Mouse (Mus musculus) adipocyte (in vitro differentiated cells): Measurements from ENCODE around the gene Scd4.
"Not testable (repeated sequence)": the region's sequence is repeated elsewhere in the genome, so short reads cannot be mapped to it uniquely, and the experiment has no call there.

Experiments used
- DNase-seq: peaks from one replicate; pipeline ENCODE4 v3.0.0-alpha.2; 2016; ENCODE audit warnings: low spot score

The Scd4 gene

GRCm38 (mm10) chr19:44316752-44317315 is 16.1 kb upstream of the Scd4 start:
- no peak for DNase-seq

GRCm38 (mm10) chr19:44317391-44317790 is 15.5 kb upstream of the Scd4 start:
- no peak for DNase-seq

DNA sequence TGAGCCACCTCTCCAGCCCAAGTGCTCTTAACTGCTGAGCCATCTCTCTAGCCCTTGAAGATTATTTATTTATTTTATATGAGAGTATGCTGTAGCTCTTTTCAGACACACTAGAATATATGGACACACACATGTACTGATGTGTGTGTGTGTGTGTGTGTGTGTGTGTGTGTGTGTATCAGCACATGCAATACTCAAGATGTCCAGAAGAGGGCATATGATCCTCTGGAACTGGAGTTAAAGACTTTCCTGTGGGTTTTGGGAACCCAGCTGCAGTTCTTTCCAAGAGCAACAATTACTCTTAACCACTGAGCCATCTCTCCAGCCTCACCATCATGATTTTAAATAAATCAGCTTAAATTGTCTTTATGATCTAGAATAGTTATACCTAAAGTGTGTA is 14.3 kb upstream of the Scd4 start:
- no peak for DNase-seq

DNA sequence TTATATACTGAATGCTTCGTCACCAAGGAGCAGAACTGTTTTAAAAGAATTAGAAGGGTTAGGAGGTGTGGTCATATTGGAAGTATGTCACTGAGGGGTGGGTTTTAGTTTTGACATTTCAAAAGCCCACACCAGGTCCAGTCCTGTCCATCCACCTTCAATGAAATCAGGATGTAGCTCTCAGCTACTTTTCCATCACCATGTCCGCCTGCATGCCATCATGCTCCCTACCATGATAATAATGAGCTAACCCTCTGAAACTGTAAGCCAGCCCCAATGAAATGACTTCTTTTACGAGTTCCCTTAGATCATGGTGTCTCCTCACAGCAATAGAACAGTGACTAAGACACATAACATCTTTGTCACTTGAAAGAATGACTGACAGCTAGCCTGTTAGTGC is 12.6 kb upstream of the Scd4 start:
- no peak for DNase-seq

- DNase-seq, result no peak
Measured at GRCm38 (mm10) chr19:44321201-44321600, 11.7 kb upstream of the Scd4 start.

- DNase-seq, result no peak
Measured at GRCm38 (mm10) chr19:44321631-44322030, 11.3 kb upstream of the Scd4 start.

DNA sequence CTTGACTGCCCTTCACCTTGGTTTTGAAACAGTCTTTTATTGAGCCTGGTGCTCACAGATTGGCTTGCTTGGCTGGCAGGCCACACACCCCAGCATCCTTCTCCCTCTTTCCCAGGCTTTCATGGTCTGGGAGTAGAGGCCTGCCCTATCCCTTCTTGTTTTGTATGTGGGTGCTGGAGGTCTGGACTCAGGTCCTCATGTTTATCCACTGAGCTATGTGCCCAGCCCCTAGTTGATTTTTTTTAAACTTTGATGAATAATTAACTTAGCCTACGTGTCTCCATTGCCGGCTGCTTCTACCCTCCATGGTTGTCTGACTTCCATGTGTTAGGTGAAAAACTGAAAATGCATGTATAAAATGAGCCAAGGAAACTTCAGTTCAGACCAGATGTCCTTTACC is 3.3 kb upstream of the Scd4 start:
- DNase-seq, result no peak

DNA sequence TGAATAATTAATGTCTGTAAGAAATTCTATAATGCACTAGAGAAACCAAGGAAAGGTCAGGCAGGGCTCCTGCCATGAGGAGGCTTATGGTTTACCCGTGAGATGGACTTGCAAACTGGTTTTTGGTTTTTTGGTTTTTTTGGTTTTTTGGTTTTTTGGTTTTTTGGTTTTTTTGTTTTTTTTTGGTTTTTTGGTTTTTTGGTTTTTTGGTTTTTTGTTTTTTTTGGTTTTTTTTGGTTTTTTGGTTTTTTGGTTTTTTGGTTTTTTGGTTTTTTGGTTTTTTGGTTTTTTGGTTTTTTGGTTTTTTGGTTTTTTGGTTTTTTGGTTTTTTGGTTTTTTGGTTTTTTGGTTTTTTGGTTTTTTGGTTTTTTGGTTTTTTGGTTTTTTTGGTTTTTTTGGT is 1.8 kb upstream of the Scd4 start:
- not testable (repeated sequence) for DNase-seq

- peak; percentile 65 for DNase-seq
Measured at GRCm38 (mm10) chr19:44331911-44332310, 981 bp upstream of the Scd4 start.

GRCm38 (mm10) chr19:44332326-44332725 is 566 bp upstream of the Scd4 start:
- no peak for DNase-seq

GRCm38 (mm10) chr19:44333991-44334390 is 1.1 kb downstream of the Scd4 start:
- DNase-seq, result no peak

DNA sequence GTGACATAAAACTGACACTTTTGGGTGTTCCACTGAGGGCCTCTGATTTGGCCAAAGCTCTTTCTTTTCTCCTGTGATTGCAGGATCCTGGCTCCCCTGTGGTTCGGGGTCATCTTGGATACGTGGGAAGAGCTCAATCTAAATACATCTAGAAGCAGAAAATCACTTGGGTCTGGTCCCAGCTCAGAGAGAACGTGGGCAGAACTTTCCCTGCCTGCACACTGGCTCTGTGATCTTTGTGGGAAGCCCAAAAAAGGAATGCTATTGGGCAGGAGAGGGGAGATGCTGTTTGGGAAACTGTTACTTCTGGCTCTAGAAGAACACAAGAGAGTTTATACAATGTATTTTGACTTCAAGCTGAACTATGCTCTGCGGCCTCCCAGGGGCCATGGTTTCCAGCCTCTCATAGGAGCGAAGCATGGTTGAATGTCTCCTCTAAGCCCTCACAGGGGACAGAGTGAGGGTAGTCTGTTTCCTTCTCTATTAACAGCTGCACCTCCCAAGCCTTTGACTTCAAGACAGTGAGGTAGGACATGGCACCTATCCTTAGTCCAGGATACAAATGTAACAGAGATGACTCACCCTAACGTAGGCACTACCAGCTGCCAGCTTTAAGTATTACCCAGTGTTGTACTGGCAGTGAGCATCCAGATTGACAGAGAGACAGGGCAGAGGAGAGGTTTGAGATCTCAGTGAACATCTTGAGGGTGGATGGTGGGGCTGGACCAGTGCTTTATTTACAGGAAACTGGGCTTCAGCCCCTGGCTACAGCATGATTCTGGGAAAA is 3.2 kb downstream of the Scd4 start:
- DNase-seq, result no peak

GRCm38 (mm10) chr19:44349689-44350088 is 16.8 kb downstream of the Scd4 start:
- DNase-seq, result no peak

GRCm38 (mm10) chr19:44351756-44352155 is 18.9 kb downstream of the Scd4 start:
- no peak for DNase-seq

GRCm38 (mm10) chr19:44358700-44359099 is 25.8 kb downstream of the Scd4 start:
- DNase-seq, result no peak

- peak; percentile 77 for DNase-seq
Measured at GRCm38 (mm10) chr19:44363529-44363928, 30.6 kb downstream of the Scd4 start.

DNA sequence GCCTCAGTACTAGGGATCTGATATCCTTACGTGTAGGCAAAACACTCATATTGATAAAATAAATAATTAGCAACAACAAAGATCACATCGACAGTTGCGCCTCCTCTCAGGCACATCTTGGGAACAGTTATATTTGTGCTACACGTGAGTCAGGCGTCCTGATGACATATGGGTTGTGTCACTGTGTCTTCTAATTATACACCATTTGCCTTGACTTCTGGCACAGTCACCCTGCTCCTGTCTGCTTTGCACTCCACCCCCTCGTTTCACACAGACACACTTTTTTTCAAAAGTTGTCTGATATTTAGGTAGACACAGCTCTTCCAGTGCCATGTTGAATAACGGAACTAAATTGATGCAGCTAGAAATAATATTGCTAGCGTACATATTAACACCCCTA is 31.1 kb downstream of the Scd4 start:
- no peak for DNase-seq

DNA sequence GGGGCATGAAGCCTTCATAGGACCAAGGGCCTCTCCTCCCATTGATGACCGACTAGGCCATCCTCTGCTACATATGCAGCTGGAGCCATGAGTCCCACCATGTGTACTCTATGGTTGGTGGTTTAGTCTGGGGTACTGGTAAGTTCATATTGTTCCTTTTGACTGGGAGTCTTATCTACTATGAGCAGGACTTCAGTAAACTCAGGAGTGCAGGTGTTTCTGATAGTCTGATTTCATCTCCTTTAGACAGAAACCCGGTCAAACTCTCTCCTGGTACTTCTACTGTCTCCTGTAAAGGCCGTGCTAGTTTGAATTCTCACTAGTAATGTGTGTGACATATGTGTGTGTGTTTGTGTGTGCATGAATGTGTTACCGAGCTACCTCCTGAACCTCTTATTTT is 32.8 kb downstream of the Scd4 start:
- no peak for DNase-seq

DNA sequence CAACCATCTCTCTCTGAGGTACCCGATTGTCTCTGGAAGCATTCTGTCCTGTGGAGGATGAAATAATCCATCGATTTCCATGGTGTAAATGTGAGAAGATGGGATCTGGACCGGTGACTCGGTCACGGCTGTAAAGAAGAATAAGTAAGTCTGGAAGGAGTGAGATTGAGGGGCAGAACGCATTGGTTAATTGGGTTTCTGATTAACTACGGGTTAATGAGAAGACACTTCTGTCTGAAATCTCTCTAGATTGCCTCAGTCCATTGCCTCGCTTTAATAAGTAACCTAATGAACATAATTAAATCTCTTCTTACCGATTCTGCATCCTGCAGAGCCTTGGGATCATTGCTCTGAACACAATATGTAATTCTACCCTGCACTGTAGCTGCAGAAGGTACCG is 34.2 kb downstream of the Scd4 start:
- DNase-seq, result not testable (repeated sequence)

- no peak for DNase-seq
Measured at GRCm38 (mm10) chr19:44369371-44369770, 36.5 kb downstream of the Scd4 start.

- DNase-seq, result no peak
Measured at GRCm38 (mm10) chr19:44370231-44370630, 37.3 kb downstream of the Scd4 start.

- peak; percentile 86 for DNase-seq
Measured at GRCm38 (mm10) chr19:44372969-44373368, 40.1 kb downstream of the Scd4 start.

DNA sequence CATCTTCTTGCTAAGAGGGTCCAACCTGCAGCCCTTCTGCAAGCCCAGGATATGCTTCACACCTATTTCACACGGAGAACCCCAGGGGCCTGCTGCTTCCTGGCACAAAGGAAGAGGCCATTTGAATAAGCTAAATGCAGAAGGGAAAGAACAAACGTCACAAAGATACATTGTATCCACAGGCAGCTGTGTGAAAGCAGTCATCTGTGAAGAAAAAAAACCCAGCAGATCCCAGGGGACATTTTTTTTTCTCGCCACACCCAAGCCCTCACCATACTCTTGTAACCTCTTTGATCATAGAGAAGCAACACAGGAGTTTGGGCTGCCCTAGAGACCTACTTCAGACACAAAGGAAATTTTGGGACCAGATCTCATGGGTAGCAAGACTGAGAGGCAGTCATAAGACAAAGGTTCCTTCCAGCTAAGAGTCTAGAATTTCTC is 43.6 kb downstream of the Scd4 start:
- DNase-seq, result no peak
